Mouse (Mus musculus): ENCODE results near the gene Fnbp1. TPM values are rescaled to one million over a fixed set of nuclear protein-coding genes. Genes with fewer than 3 reads are reported as not detected.
A peak's percentile ranks its signal among the peaks of the same experiment; 100 is the strongest.

Gene Fnbp1
- total RNA-seq, 2 experiments from 2014 or later = 16.5 to 21.1 TPM

- intact Hi-C loops (cut with DNase I; ENCODE audit: low total_unique reads) = no loop called here
- DNase-seq = no peak
Observed at GRCm38 (mm10) chr2:31013371-31014120, 128.3 kb downstream of the Fnbp1 start.

- intact Hi-C loops (cut with DNase I; ENCODE audit: low total_unique reads) = no loop called here
- DNase-seq = no peak
Observed at GRCm38 (mm10) chr2:31007208-31007607, 134.6 kb downstream of the Fnbp1 start.

GRCm38 (mm10) chr2:31006434-31006833 lies 135.4 kb downstream of the Fnbp1 start:
- intact Hi-C loops (cut with DNase I; ENCODE audit: low total_unique reads) = no loop called here
- no peak for DNase-seq

DNA sequence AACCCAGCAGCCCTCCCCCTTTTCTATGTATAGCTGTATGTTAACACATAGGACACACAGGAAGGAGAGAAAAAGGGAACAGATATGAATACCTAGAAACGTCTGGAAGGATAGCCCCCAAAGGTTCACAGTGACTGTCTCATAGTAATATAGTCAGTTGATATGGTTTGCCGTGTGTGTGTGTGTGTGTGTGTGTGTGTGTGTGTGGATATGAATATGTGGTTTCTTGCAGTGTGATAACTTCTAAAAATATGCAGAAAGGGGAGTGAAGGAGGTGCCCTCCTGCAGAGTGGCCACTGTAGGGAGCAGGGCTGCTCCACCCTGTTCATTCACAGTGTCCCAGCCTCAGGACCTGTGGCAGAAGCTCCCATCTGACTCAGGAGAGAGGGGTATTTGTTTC lies 136.4 kb downstream of the Fnbp1 start:
- intact Hi-C loops (cut with DNase I; ENCODE audit: low total_unique reads) = no loop called here

DNA sequence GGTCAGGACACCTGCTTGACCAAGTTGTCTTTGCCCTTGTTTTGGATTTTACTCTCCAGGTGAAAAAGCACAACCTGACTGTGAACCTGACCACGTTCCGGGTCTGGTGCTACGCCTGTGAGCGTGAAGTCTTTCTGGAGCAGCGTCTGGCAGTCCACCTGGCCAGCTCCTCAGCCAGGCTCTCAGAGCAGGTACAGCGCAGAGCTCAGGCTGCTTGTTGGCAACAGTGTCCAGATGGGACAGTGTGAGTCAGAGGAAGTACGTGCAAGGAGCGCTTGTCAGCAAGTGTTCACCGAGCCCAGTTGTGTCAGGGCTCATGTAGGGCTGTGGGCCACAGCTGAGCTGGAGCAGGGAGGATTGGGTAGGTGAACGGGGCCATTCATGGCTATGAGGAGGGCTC lies 139.0 kb downstream of the Fnbp1 start:
- DNase-seq = no peak
- intact Hi-C loops (cut with DNase I; ENCODE audit: low total_unique reads) = no loop called here

More for the DNA sequence above, 136.4 kb downstream of the Fnbp1 start:
- no peak for DNase-seq

GRCm38 (mm10) chr2:30998443-30999260 lies 143.2 kb downstream of the Fnbp1 start:
- intact Hi-C loops (cut with DNase I; ENCODE audit: low total_unique reads) = no loop called here
- DNase-seq = no peak

DNA sequence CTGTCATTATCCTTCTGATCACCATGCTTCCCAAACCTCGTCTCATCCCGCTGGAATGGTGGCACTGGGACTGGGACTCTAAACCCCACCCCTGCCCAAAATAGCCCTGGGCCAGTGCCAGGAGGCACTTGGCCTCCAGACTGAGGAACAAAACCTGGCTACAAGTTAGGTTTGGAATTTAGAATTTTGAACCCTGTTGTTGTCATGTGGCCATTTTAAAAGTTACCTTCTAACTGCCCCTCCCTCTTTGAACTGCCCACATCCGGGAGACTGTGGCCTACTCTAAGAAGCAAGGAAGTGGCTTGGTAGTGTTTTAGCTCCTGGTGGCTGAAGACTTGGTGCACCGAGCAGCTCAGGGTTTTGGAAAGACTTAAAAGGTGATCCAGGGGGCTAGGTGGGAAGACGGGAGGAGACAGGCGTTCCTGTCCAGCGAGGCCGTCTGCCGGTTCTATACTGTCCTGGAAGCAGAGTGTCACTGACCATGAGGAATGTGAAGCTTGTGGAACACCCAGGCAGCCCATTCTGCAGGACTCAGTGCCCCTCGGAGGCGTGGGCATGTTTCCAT lies 146.3 kb downstream of the Fnbp1 start:
- intact Hi-C loops (cut with DNase I; ENCODE audit: low total_unique reads) = no loop called here
- peak; percentile 29 for DNase-seq

DNA sequence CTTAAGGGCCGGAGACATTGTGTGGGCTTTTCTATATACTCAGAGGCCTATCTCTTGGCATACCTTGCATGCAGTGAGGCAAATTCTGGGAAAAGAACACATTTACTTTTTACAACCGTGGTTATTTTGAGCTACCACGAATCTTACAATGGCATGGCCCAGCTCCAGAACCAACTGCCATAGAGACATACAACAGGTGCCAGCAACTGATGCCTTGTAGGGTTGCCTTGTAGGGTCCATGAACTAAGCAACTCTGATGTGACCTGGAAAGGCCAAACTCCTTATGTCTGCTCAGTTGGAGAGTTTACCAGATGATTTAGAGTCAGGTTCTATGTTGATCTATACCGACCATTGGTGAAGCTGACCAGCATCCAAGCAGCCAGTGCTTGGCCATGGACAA lies 147.0 kb downstream of the Fnbp1 start:
- intact Hi-C loops (cut with DNase I; ENCODE audit: low total_unique reads) = no loop called here
- no peak for DNase-seq

DNA sequence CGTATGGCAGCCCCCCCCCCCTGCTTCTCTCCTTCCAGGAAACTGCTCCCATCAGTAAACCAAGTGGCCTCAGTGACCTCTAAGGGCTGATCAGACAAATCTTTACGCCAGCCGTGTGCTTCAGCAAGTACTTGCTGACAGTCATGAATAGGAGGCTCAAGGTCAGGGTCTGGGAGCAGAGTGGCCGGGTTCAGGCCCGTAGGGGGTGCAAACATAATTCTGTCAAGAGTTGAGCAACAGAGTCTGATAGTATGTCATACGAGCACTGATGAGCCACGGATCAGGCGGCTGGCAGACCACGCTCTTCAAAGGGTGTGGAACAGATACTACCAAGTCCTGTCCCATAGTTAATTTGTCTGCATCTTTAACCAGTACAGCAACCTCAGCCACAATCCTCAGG lies 151.6 kb downstream of the Fnbp1 start:
- intact Hi-C loops (cut with DNase I; ENCODE audit: low total_unique reads) = no loop called here
- no peak for DNase-seq

GRCm38 (mm10) chr2:30985111-30986020 lies 156.4 kb downstream of the Fnbp1 start:
- intact Hi-C loops (cut with DNase I; ENCODE audit: low total_unique reads) = no loop called here
- DNase-seq = peak; percentile 61

GRCm38 (mm10) chr2:30983024-30983423 lies 158.8 kb downstream of the Fnbp1 start:
- intact Hi-C loops (cut with DNase I; ENCODE audit: low total_unique reads) = no loop called here
- no peak for DNase-seq

GRCm38 (mm10) chr2:30981790-30982513 lies 159.9 kb downstream of the Fnbp1 start, which contains the start of the genes BC005624 and Usp20:
Gene BC005624, minus strand, starts transcription at chr2:30982201.
Gene Usp20, plus strand, starts transcription at chr2:30982279.
- DNase-seq = peak; percentile 99
- intact Hi-C loops (cut with DNase I; ENCODE audit: low total_unique reads) = no loop called here

Other genes with a start within 250 kb of the Fnbp1 start
- gene Ptges, start 212.1 kb downstream of the Fnbp1 start, total RNA-seq (2021) = 1 to 10 TPM; 6.3 to 9.7 TPM
- gene Tor1b, start 189.0 kb downstream of the Fnbp1 start, total RNA-seq (2021) = 10 to 100 TPM; 17.7 to 18.7 TPM
- 10 to 100 TPM; 11.2 to 11.7 TPM for gene Tor1a, start 174.1 kb downstream of the Fnbp1 start, total RNA-seq (2021)
- 10 to 100 TPM; 16.1 to 17.4 TPM for gene BC005624, start 159.8 kb downstream of the Fnbp1 start, total RNA-seq (2021)
- 10 to 100 TPM; 11.6 to 13.1 TPM for gene Usp20, start 159.7 kb downstream of the Fnbp1 start, total RNA-seq (2021)
- 10 to 100 TPM; 24.7 to 25.2 TPM for gene Gpr107, start 10.3 kb upstream of the Fnbp1 start, total RNA-seq (2021)
- 10 to 100 TPM in 1 of 2 experiments, 1 to 10 TPM in 1; 6.1 to 12.0 TPM for gene Ncs1, start 103.8 kb upstream of the Fnbp1 start, total RNA-seq (2021)
- gene Hmcn2, start 172.4 kb upstream of the Fnbp1 start, total RNA-seq (2021) = 10 to 100 TPM; 44.0 to 45.2 TPM

Measured in gastrocnemius, postnatal 14 days (tissue).